Mouse (Mus musculus): Measurements from ENCODE around the gene Lrrc66. TPM values are rescaled to one million over a fixed set of nuclear protein-coding genes. Genes with fewer than 3 reads are reported as not detected.

The Lrrc66 gene
- polyA plus RNA-seq, 1 experiment, result not detected

GRCm38 (mm10) chr5:73578131-73578530 is 54.2 kb downstream of the Lrrc66 start:
- Histone ChIP-seq H3K79me2 (ENCODE audit: control insufficient read depth, insufficient read depth) (no peaks in the 10 kb centered on the region), H3K4me3 (ENCODE audit: insufficient read depth, poor library complexity, severe bottlenecking) (no peak overlapping the region), H3K27me3 (ENCODE audit: control insufficient read depth, insufficient read depth, insufficient read length) (peaks cover 25% of the 10 kb centered on the region), H3K79me3 (ENCODE audit: low read depth) (no peaks in the 10 kb centered on the region), H3ac (ENCODE audit: control insufficient read depth, insufficient read length, low read depth) (no peak overlapping the region), H3K36me3 (ENCODE audit: control insufficient read depth, insufficient read depth) (no peaks in the 10 kb centered on the region)
- no peak for TF ChIP-seq USF1 (IDR thresholded peaks at IDR 0.05; ENCODE audit: low read depth)
- no peak for TF ChIP-seq MYOD1 (IDR thresholded peaks at IDR 0.05; ENCODE audit: control insufficient read depth, insufficient read length, low read depth)
- TF ChIP-seq CEBPB (IDR thresholded peaks at IDR 0.05; ENCODE audit: low read depth), result no peak
- no peak for TF ChIP-seq FOSL1 (IDR thresholded peaks at IDR 0.05; ENCODE audit: insufficient read depth, low read length, poor library complexity, severe bottlenecking)
- TF ChIP-seq MYOG (IDR thresholded peaks at IDR 0.05; ENCODE audit: control insufficient read depth, extremely low read depth, insufficient read length), result no peak

- Histone ChIP-seq H3K79me3 (ENCODE audit: low read depth) (no peaks in the 10 kb centered on the region), H3ac (ENCODE audit: control insufficient read depth, insufficient read length, low read depth) (no peak overlapping the region), H3K4me3 (ENCODE audit: insufficient read depth, poor library complexity, severe bottlenecking) (no peak overlapping the region), H3K79me2 (ENCODE audit: control insufficient read depth, insufficient read depth) (no peaks in the 10 kb centered on the region), H3K36me3 (ENCODE audit: control insufficient read depth, insufficient read depth) (no peaks in the 10 kb centered on the region), H3K27me3 (ENCODE audit: control insufficient read depth, insufficient read depth, insufficient read length) (peaks cover 18% of the 10 kb centered on the region)
- TF ChIP-seq CTCF (IDR thresholded peaks at IDR 0.05; ENCODE audit: control insufficient read depth, insufficient read depth, insufficient read length) (no peak), MAX (IDR thresholded peaks at IDR 0.05) (no peak), USF1 (IDR thresholded peaks at IDR 0.05; ENCODE audit: low read depth) (no peak), MYOD1 (IDR thresholded peaks at IDR 0.05; ENCODE audit: control insufficient read depth, insufficient read length, low read depth) (no peak), CEBPB (IDR thresholded peaks at IDR 0.05; ENCODE audit: low read depth) (no peak), MYOG (IDR thresholded peaks at IDR 0.05; ENCODE audit: control insufficient read depth, extremely low read depth, insufficient read length) (no peak), FOSL1 (IDR thresholded peaks at IDR 0.05; ENCODE audit: insufficient read depth, low read length, poor library complexity, severe bottlenecking) (no peak)
Measured at GRCm38 (mm10) chr5:73576708-73577107, 55.6 kb downstream of the Lrrc66 start.

GRCm38 (mm10) chr5:73574616-73575015 is 57.7 kb downstream of the Lrrc66 start:
- peaks cover 15% of the 10 kb centered on the region for H3K27me3 ChIP-seq (ENCODE audit: control insufficient read depth, insufficient read depth, insufficient read length)

GRCm38 (mm10) chr5:73573789-73574188 is 58.5 kb downstream of the Lrrc66 start:
- TF ChIP-seq CEBPB (IDR thresholded peaks at IDR 0.05; ENCODE audit: low read depth) (no peak), MYOG (IDR thresholded peaks at IDR 0.05; ENCODE audit: control insufficient read depth, extremely low read depth, insufficient read length) (no peak), MAX (IDR thresholded peaks at IDR 0.05) (no peak), CTCF (IDR thresholded peaks at IDR 0.05; ENCODE audit: control insufficient read depth, insufficient read depth, insufficient read length) (no peak), FOSL1 (IDR thresholded peaks at IDR 0.05; ENCODE audit: insufficient read depth, low read length, poor library complexity, severe bottlenecking) (no peak), MYOD1 (IDR thresholded peaks at IDR 0.05; ENCODE audit: control insufficient read depth, insufficient read length, low read depth) (no peak), USF1 (IDR thresholded peaks at IDR 0.05; ENCODE audit: low read depth) (no peak)
- Histone ChIP-seq H3K79me3 (ENCODE audit: low read depth) (no peaks in the 10 kb centered on the region), H3K27me3 (ENCODE audit: control insufficient read depth, insufficient read depth, insufficient read length) (peaks cover 15% of the 10 kb centered on the region), H3K36me3 (ENCODE audit: control insufficient read depth, insufficient read depth) (no peaks in the 10 kb centered on the region), H3K79me2 (ENCODE audit: control insufficient read depth, insufficient read depth) (no peaks in the 10 kb centered on the region), H3K4me3 (ENCODE audit: insufficient read depth, poor library complexity, severe bottlenecking) (no peak overlapping the region), H3ac (ENCODE audit: control insufficient read depth, insufficient read length, low read depth) (no peak overlapping the region)

More at GRCm38 (mm10) chr5:73574616-73575015, 57.7 kb downstream of the Lrrc66 start:
- H3K36me3 ChIP-seq (ENCODE audit: control insufficient read depth, insufficient read depth), result no peaks in the 10 kb centered on the region
- no peak overlapping the region for H3ac ChIP-seq (ENCODE audit: control insufficient read depth, insufficient read length, low read depth)
- no peak overlapping the region for H3K4me3 ChIP-seq (ENCODE audit: insufficient read depth, poor library complexity, severe bottlenecking)
- H3K79me2 ChIP-seq (ENCODE audit: control insufficient read depth, insufficient read depth), result no peaks in the 10 kb centered on the region
- TF ChIP-seq MYOD1 (IDR thresholded peaks at IDR 0.05; ENCODE audit: control insufficient read depth, insufficient read length, low read depth) (no peak), FOSL1 (IDR thresholded peaks at IDR 0.05; ENCODE audit: insufficient read depth, low read length, poor library complexity, severe bottlenecking) (no peak), MYOG (IDR thresholded peaks at IDR 0.05; ENCODE audit: control insufficient read depth, extremely low read depth, insufficient read length) (no peak), CEBPB (IDR thresholded peaks at IDR 0.05; ENCODE audit: low read depth) (no peak), CTCF (IDR thresholded peaks at IDR 0.05; ENCODE audit: control insufficient read depth, insufficient read depth, insufficient read length) (no peak), USF1 (IDR thresholded peaks at IDR 0.05; ENCODE audit: low read depth) (no peak), MAX (IDR thresholded peaks at IDR 0.05) (no peak)
- H3K79me3 ChIP-seq (ENCODE audit: low read depth), result no peaks in the 10 kb centered on the region

- no peaks in the 10 kb centered on the region for H3K36me3 ChIP-seq (ENCODE audit: control insufficient read depth, insufficient read depth)
- no peaks in the 10 kb centered on the region for H3K79me3 ChIP-seq (ENCODE audit: low read depth)
- no peak overlapping the region for H3K4me3 ChIP-seq (ENCODE audit: insufficient read depth, poor library complexity, severe bottlenecking)
- TF ChIP-seq FOSL1 (IDR thresholded peaks at IDR 0.05; ENCODE audit: insufficient read depth, low read length, poor library complexity, severe bottlenecking) (no peak), USF1 (IDR thresholded peaks at IDR 0.05; ENCODE audit: low read depth) (no peak), MYOG (IDR thresholded peaks at IDR 0.05; ENCODE audit: control insufficient read depth, extremely low read depth, insufficient read length) (no peak), CEBPB (IDR thresholded peaks at IDR 0.05; ENCODE audit: low read depth) (no peak), MYOD1 (IDR thresholded peaks at IDR 0.05; ENCODE audit: control insufficient read depth, insufficient read length, low read depth) (no peak), MAX (IDR thresholded peaks at IDR 0.05) (no peak), CTCF (IDR thresholded peaks at IDR 0.05; ENCODE audit: control insufficient read depth, insufficient read depth, insufficient read length) (no peak)
- peaks cover 15% of the 10 kb centered on the region for H3K27me3 ChIP-seq (ENCODE audit: control insufficient read depth, insufficient read depth, insufficient read length)
- H3ac ChIP-seq (ENCODE audit: control insufficient read depth, insufficient read length, low read depth), result no peak overlapping the region
- H3K79me2 ChIP-seq (ENCODE audit: control insufficient read depth, insufficient read depth), result no peaks in the 10 kb centered on the region
Measured at GRCm38 (mm10) chr5:73572846-73573245, 59.5 kb downstream of the Lrrc66 start.
